Mouse (Mus musculus) lung, adult 2 months (tissue): Measurements from ENCODE around the gene Polr2f. TPM values are rescaled to one million over a fixed set of nuclear protein-coding genes. Genes with fewer than 3 reads are reported as not detected.

Experiments
- DNase-seq: peaks from one replicate; pipeline ENCODE4 v3.0.0; 2022
- H3K4me1 ChIP-seq: fragments of 200-500 bp; 2 replicates; pipeline ENCODE4 v1.6.1; 2011; ENCODE audit warnings: low read length; ENCODE audit not compliant: control insufficient read depth, insufficient read depth
- H3K4me3 ChIP-seq: fragments of 200-500 bp; replicated peaks from 2 replicates; pipeline ENCODE3; 2011; ENCODE audit warnings: low read depth, mild to moderate bottlenecking, control low read depth, low read length; ENCODE audit errors: extremely low read depth
- CTCF ChIP-seq: fragments of 200-500 bp; IDR thresholded peaks from 2 replicates; pipeline ENCODE4 v1.5.1; 2011; ENCODE audit warnings: mild to moderate bottlenecking, low read length, control low read depth; ENCODE audit not compliant: insufficient read depth
- POLR2A ChIP-seq: fragments of 200-500 bp; IDR thresholded peaks from 2 replicates; pipeline ENCODE4 v1.6.1; 2011; ENCODE audit warnings: low read depth, mild to moderate bottlenecking, control low read depth, low read length, borderline replicate concordance; ENCODE audit errors: extremely low read depth
- WGBS: fragments of 180-500 bp; shearing (Covaris S2); methylation state at CpG from one replicate; pipeline ENCODE4 v1.1.7; 2018; 5-methylcytosine and 5-hydroxymethylcytosine counted together
- polyA plus RNA-seq: library from polyadenylated mRNA; depleted of rRNA; stranded (reverse); fragments of >200 nt; gene quantifications from 2 replicates; pipeline ENCODE4 v1.2.3, GENCODE M21; 2012; rRNA removed

The Polr2f gene
- polyA plus RNA-seq, 1 experiment: 38.9 TPM

GRCm38 (mm10) chr15:79194946-79195345, 54.1 kb downstream of the Polr2f start:
- WGBS: 83% methylated on average over 2 of the region's 2 CpGs

DNA sequence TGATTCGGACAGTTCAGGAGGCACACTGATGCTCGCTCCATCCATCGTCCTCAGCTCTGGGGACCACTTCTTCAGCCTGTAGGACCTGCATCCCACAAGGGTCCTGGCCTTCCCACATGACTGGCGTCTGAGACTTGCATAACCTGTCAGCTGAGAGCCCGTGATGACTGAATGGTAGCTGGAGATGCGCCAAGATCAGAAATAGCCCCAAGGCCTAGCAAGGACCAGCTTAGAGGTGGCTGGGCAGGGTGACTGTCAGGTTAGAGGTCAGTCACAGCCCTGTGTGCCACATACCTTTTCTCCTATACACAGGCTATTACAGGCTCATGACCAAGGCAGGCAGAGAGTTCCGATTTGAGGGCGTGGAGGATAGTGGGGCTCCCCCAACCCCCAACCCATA, 54.7 kb downstream of the Polr2f start:
- WGBS: 77% methylated on average over 8 of the region's 8 CpGs
- H3K4me3 ChIP-seq: no peak overlapping the region
- H3K4me1 ChIP-seq: peaks cover 5% of the 10 kb centered on the region; the same call in 1 of the 2 replicates
- TF ChIP-seq POLR2A: no peak
- no peak for TF ChIP-seq CTCF
- DNase-seq: no peak

More at GRCm38 (mm10) chr15:79194946-79195345, 54.1 kb downstream of the Polr2f start:
- peaks cover 5% of the 10 kb centered on the region; the same call in 1 of the 2 replicates for H3K4me1 ChIP-seq
- DNase-seq: no peak
- no peak overlapping the region for H3K4me3 ChIP-seq
- TF ChIP-seq CTCF (no peak), POLR2A (no peak)

GRCm38 (mm10) chr15:79199390-79199976, 58.7 kb downstream of the Polr2f start:
- WGBS: 84% methylated on average over 12 of the region's 12 CpGs
- Histone ChIP-seq H3K4me3 (no peak overlapping the region), H3K4me1 (no peaks in the 10 kb centered on the region)
- TF ChIP-seq CTCF: no peak
- no peak for TF ChIP-seq POLR2A
- no peak for DNase-seq

Other genes with a start within 250 kb of the Polr2f start
- 0.04 TPM in 1 of 2 replicates, not detected in the other for gene Gm49510, start 241.3 kb upstream of the Polr2f start, polyA plus RNA-seq
- 77.8 and 92.6 TPM in 2 replicates for gene Sh3bp1, start 241.2 kb upstream of the Polr2f start, polyA plus RNA-seq
- gene Pdxp, start 227.1 kb upstream of the Polr2f start, polyA plus RNA-seq: 3.5 and 4.2 TPM in 2 replicates
- 250 and 251 TPM in 2 replicates for gene Lgals1, start 214.3 kb upstream of the Polr2f start, polyA plus RNA-seq
- 15.2 and 16.4 TPM in 2 replicates for gene Nol12, start 206.1 kb upstream of the Polr2f start, polyA plus RNA-seq
- 49.6 and 56.3 TPM in 2 replicates for gene Triobp, start 193.3 kb upstream of the Polr2f start, polyA plus RNA-seq
- gene H1f0, start 112.6 kb upstream of the Polr2f start, polyA plus RNA-seq: 92.0 and 112 TPM in 2 replicates
- gene Galr3, start 99.1 kb upstream of the Polr2f start, polyA plus RNA-seq: 1.3 and 1.8 TPM in 2 replicates
- 60.7 and 67.3 TPM in 2 replicates for gene Ankrd54, start 78.1 kb upstream of the Polr2f start, polyA plus RNA-seq
- gene Eif3l, start 65.8 kb upstream of the Polr2f start, polyA plus RNA-seq: 81.2 and 105 TPM in 2 replicates
- gene Micall1, start 32.1 kb upstream of the Polr2f start, polyA plus RNA-seq: 31.9 and 36.1 TPM in 2 replicates
- gene 1700088E04Rik, start 244 bp downstream of the Polr2f start, polyA plus RNA-seq: 20.1 and 20.8 TPM in 2 replicates
- gene Sox10, start 24.2 kb downstream of the Polr2f start, polyA plus RNA-seq: 1.4 and 3.6 TPM in 2 replicates
- 21.2 and 25.9 TPM in 2 replicates for gene Pick1, start 88.2 kb downstream of the Polr2f start, polyA plus RNA-seq
- gene Gm49486, start 88.4 kb downstream of the Polr2f start, polyA plus RNA-seq: 0.11 and 0.22 TPM in 2 replicates
- 0.37 and 0.52 TPM in 2 replicates for gene Slc16a8, start 113.8 kb downstream of the Polr2f start, polyA plus RNA-seq
- gene Baiap2l2, start 144.5 kb downstream of the Polr2f start, polyA plus RNA-seq: 2.1 and 2.6 TPM in 2 replicates
- gene Pla2g6, start 187.4 kb downstream of the Polr2f start, polyA plus RNA-seq: 25.9 and 26.1 TPM in 2 replicates
- gene Maff, start 205.6 kb downstream of the Polr2f start, polyA plus RNA-seq: 12.1 and 21.0 TPM in 2 replicates